9 mouse cellular contexts compared by ENCODE assay signal in the genomic region with DNA sequence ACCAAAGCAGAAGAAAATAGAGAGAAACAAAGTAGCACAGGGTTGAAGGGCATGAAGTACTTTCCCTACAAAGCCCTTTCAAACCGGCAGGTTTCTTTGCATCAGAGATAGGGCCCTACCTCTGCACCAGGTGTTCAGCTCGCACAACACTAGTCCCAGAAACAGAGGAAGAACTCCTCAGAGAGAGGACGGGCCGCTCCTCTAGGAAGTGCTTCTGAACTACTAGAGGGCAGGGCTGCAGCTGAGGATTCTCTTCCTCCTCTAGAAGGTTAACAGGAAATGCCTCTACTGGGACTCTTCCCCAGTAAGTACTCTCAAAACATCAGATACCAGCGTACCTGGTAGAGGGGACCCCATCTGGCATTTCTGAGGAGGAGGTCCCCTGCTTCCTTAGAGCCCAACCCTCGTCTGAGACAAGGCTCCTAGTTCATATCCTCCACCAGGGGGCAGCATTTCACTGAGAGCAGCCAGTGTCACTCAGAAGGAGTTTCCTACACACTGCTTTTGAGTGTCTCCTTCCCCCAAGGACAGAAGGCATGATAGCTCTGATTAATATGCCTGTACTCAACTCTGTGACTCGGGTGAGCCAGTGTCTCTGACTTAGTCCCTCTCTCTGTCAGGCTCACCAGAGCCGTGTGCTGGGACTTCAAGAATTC.
DNase-seq lines count a peak whose midpoint lies in the region; ATAC-seq and TF ChIP-seq lines count a peak whose summit lies in the region.
"Had no signal": no experiment of that assay in that cellular context is flagged by ENCODE, and none has a peak within 500 bp of the region (broad histone marks: within the 10 kb centered on the region; RNA-seq: fewer than 3 reads in every experiment).

No protein-coding gene starts in this region.

- no peaks in the 10 kb centered on the region for H3K9me3 ChIP-seq in forebrain, embryonic 11.5 days (ENCODE audit: control insufficient read depth, low read length)
- no peaks in the 10 kb centered on the region for H3K9me3 ChIP-seq in hindbrain, embryonic 16.5 days (ENCODE audit: control insufficient read depth, low read length)
- no peaks in the 10 kb centered on the region for H3K9me3 ChIP-seq in limb, embryonic 10.5 days (replicated peaks)
- H3K9me3 ChIP-seq: embryonic facial prominence, embryonic 12.5 days had no signal

- no peak overlapping the region for H3K4me3 ChIP-seq in layer of hippocampus, adult 2 months
- no peak overlapping the region for H3K4me3 ChIP-seq in forebrain, embryonic 11.5 days (ENCODE audit: low read depth, low read length)
- H3K4me3 ChIP-seq in hindbrain, embryonic 16.5 days (ENCODE audit: low read length): no peak overlapping the region
- no peak overlapping the region for H3K4me3 ChIP-seq in limb, embryonic 10.5 days
- H3K4me3 ChIP-seq: embryonic facial prominence, embryonic 12.5 days had no signal

- peak; percentile 85 for TF ChIP-seq CTCF in layer of hippocampus, adult 2 months (conservative IDR thresholded peaks at IDR 0.05)

- no peak overlapping the region for H3K27ac ChIP-seq in layer of hippocampus, adult 2 months
- H3K27ac ChIP-seq in forebrain, embryonic 11.5 days (ENCODE audit: low read depth, low read length): no peak overlapping the region
- H3K27ac ChIP-seq in hindbrain, embryonic 16.5 days (ENCODE audit: low read depth, low read length): no peak overlapping the region
- no peak overlapping the region for H3K27ac ChIP-seq in limb, embryonic 10.5 days
- H3K27ac ChIP-seq: embryonic facial prominence, embryonic 12.5 days had no signal

- 41% methylated on average over 8 of the region's 8 CpGs for WGBS in forebrain, embryonic 11.5 days
- 45% methylated on average over 8 of the region's 8 CpGs for whole genome bisulfite sequencing in hindbrain, embryonic 16.5 days
- WGBS in limb, embryonic 10.5 days: 50% methylated on average over 8 of the region's 8 CpGs

- no peaks in the 10 kb centered on the region; the same call in 1 of the 2 replicates for H3K4me1 ChIP-seq in forebrain, embryonic 11.5 days (replicated peaks; ENCODE audit: control insufficient read depth, insufficient read depth, low read length)
- no peaks in the 10 kb centered on the region for H3K4me1 ChIP-seq in hindbrain, embryonic 16.5 days (ENCODE audit: control insufficient read depth, insufficient read depth, low read depth, low read length)
- peaks cover 7% of the 10 kb centered on the region for H3K4me1 ChIP-seq in limb, embryonic 10.5 days

- no peak overlapping the region for H3K4me2 ChIP-seq in forebrain, embryonic 11.5 days (ENCODE audit: low read depth, low read length, severe bottlenecking)
- H3K4me2 ChIP-seq in hindbrain, embryonic 16.5 days (ENCODE audit: low read length): no peak overlapping the region
- H3K4me2 ChIP-seq: embryonic facial prominence, embryonic 12.5 days had no signal

- no peaks in the 10 kb centered on the region for H3K27me3 ChIP-seq in forebrain, embryonic 11.5 days (ENCODE audit: control insufficient read depth, insufficient read depth, low read length)
- no peaks in the 10 kb centered on the region for H3K27me3 ChIP-seq in hindbrain, embryonic 16.5 days (replicated peaks; ENCODE audit: control insufficient read depth, insufficient read depth, low read length)
- H3K27me3 ChIP-seq in limb, embryonic 10.5 days (ENCODE audit: low read depth, poor library complexity, severe bottlenecking): no peaks in the 10 kb centered on the region
- H3K27me3 ChIP-seq: embryonic facial prominence, embryonic 12.5 days had no signal

- ATAC-seq in forebrain, embryonic 11.5 days (replicated peaks; ENCODE audit: low FRiP score): peak; percentile 65; the same call in 1 of the 2 replicates
- peak; percentile 67; the same call in 1 of the 2 replicates for ATAC-seq in hindbrain, embryonic 16.5 days

- DNase-seq in layer of hippocampus, adult 2 months (ENCODE audit: low spot score in 2 of 2): peak; percentile 36 to 58
- DNase-seq in layer of hippocampus, adult 9-10 months (ENCODE audit: low spot score): no peak
- peak; percentile 85 for DNase-seq in adrenal gland, postnatal 14 days
- peak; percentile 81 for DNase-seq in forebrain, embryonic 11.5 days (ENCODE audit: low spot score)
- DNase-seq in limb, embryonic 10.5 days (ENCODE audit: low spot score): peak; percentile 86
- DNase-seq in naive thymus-derived CD4-positive, alpha-beta T cell, adult 2 months (ENCODE audit: low read depth): peak; percentile 72
- DNase-seq in testis, postnatal 10 days (ENCODE audit: low spot score): peak; percentile 73

- no peaks in the 10 kb centered on the region for H3K36me3 ChIP-seq in forebrain, embryonic 11.5 days (ENCODE audit: control insufficient read depth, insufficient read depth, low read length)
- H3K36me3 ChIP-seq in hindbrain, embryonic 16.5 days (ENCODE audit: control insufficient read depth, insufficient read depth, low read length): no peaks in the 10 kb centered on the region
- H3K36me3 ChIP-seq in limb, embryonic 10.5 days: peaks cover 74% of the 10 kb centered on the region
- H3K36me3 ChIP-seq: embryonic facial prominence, embryonic 12.5 days had no signal

- no peak overlapping the region for H3K9ac ChIP-seq in forebrain, embryonic 11.5 days (ENCODE audit: low read length)
- no peak overlapping the region for H3K9ac ChIP-seq in hindbrain, embryonic 16.5 days (ENCODE audit: low read depth, low read length)
- H3K9ac ChIP-seq: embryonic facial prominence, embryonic 12.5 days had no signal
